Mouse (Mus musculus): ENCODE measurements around the gene Dcun1d1.

The Dcun1d1 gene

GRCm38 (mm10) chr3:35931359-35931758, 5.9 kb downstream of the Dcun1d1 start:
- no peak for DNase-seq (ENCODE audit: low spot score in 2 of 2)

GRCm38 (mm10) chr3:35929831-35930230, 7.4 kb downstream of the Dcun1d1 start:
- no peak for DNase-seq (ENCODE audit: low spot score in 2 of 2)

- DNase-seq (ENCODE audit: low spot score in 2 of 2), result no peak
These were observed 7.8 kb downstream of the Dcun1d1 start for GRCm38 (mm10) chr3:35929406-35929805.

- DNase-seq (ENCODE audit: low spot score in 2 of 2), result no peak
These were observed 11.4 kb downstream of the Dcun1d1 start for GRCm38 (mm10) chr3:35925852-35926251.

GRCm38 (mm10) chr3:35924007-35924406, 13.2 kb downstream of the Dcun1d1 start:
- no peak for DNase-seq (ENCODE audit: low spot score in 2 of 2)

- no peak for DNase-seq (ENCODE audit: low spot score in 2 of 2)
These were observed 13.8 kb downstream of the Dcun1d1 start for GRCm38 (mm10) chr3:35923495-35923894.

GRCm38 (mm10) chr3:35922522-35922921, 14.7 kb downstream of the Dcun1d1 start:
- DNase-seq (ENCODE audit: low spot score in 2 of 2), result no peak

- no peak for DNase-seq (ENCODE audit: low spot score in 2 of 2)
These were observed 19.0 kb downstream of the Dcun1d1 start for GRCm38 (mm10) chr3:35918229-35918628.

- DNase-seq (ENCODE audit: low spot score in 2 of 2), result no peak
These were observed 28.1 kb downstream of the Dcun1d1 start for GRCm38 (mm10) chr3:35908982-35909680.

- DNase-seq (ENCODE audit: low spot score in 2 of 2), result no peak
These were observed 36.6 kb downstream of the Dcun1d1 start for GRCm38 (mm10) chr3:35900555-35901204.

GRCm38 (mm10) chr3:35899109-35899508, 38.1 kb downstream of the Dcun1d1 start:
- DNase-seq (ENCODE audit: low spot score in 2 of 2), result no peak

- no peak for DNase-seq (ENCODE audit: low spot score in 2 of 2)
These were observed 39.3 kb downstream of the Dcun1d1 start for GRCm38 (mm10) chr3:35897900-35898299.

GRCm38 (mm10) chr3:35893156-35893555, 44.1 kb downstream of the Dcun1d1 start:
- no peak for DNase-seq (ENCODE audit: low spot score in 2 of 2)

GRCm38 (mm10) chr3:35891123-35891522, 46.1 kb downstream of the Dcun1d1 start:
- no peak for DNase-seq (ENCODE audit: low spot score in 2 of 2)

GRCm38 (mm10) chr3:35889531-35889930, 47.7 kb downstream of the Dcun1d1 start:
- DNase-seq (ENCODE audit: low spot score in 2 of 2), result no peak

- no peak for DNase-seq (ENCODE audit: low spot score in 2 of 2)
These were observed 54.0 kb downstream of the Dcun1d1 start for GRCm38 (mm10) chr3:35883267-35883666.

- no peak for DNase-seq (ENCODE audit: low spot score in 2 of 2)
These were observed 87.9 kb downstream of the Dcun1d1 start for GRCm38 (mm10) chr3:35849326-35849725.
